Mouse (Mus musculus): ENCODE data around the gene Svop. TPM values are rescaled to one million over a fixed set of nuclear protein-coding genes. Genes with fewer than 3 reads are reported as not detected.

Svop gene
- polyA plus RNA-seq, 1 experiment from 2014 or later, result 26.7 TPM

- WGBS, result 69% methylated on average over 1 of the region's 1 CpGs
- no peaks in the 10 kb centered on the region for H3K4me1 ChIP-seq (replicated peaks; ENCODE audit: control insufficient read depth, insufficient read depth, low read length)
- H3K4me3 ChIP-seq (ENCODE audit: low read depth, low read length), result no peak overlapping the region
- no peak for ATAC-seq (ENCODE audit: low FRiP score)
- H3K4me2 ChIP-seq (replicated peaks; ENCODE audit: low read depth, low read length), result no peak overlapping the region
- H3K36me3 ChIP-seq (ENCODE audit: control insufficient read depth, insufficient read depth, low read length), result no peaks in the 10 kb centered on the region
- no peaks in the 10 kb centered on the region for H3K9me3 ChIP-seq (ENCODE audit: control insufficient read depth, low read length)
- no peak overlapping the region for H3K9ac ChIP-seq (ENCODE audit: low read depth, low read length)
- no peaks in the 10 kb centered on the region; the same call in 1 of the 2 replicates for H3K27me3 ChIP-seq (ENCODE audit: control insufficient read depth, insufficient read depth, low read length)
- no peak overlapping the region for H3K27ac ChIP-seq (ENCODE audit: low read depth, low read length)
- DNase-seq (ENCODE audit: low spot score), result no peak
Measured at GRCm38 (mm10) chr5:114045134-114045533, 46.2 kb downstream of the Svop start.

DNA sequence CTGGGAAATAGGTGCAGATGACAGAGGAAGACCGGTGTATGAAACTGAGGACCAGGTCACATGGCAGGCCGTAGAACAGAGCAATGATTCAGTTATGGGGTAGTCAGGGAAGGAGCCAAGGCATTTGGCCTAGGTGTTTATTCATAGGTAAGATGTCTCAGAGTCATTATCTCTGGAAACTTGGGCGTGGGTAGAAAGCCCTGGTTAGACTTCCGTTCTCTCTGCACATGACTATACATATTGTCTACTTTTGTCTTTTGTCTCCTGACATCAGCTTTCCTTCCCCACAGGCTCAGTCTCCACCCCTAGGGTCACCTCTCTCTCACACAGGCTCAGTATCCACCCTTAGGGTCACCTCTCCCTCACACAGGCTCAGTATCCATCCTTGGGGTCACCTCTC, 47.6 kb downstream of the Svop start:
- no peak overlapping the region for H3K4me2 ChIP-seq (replicated peaks; ENCODE audit: low read depth, low read length)
- WGBS, result 91% methylated on average over 4 of the region's 4 CpGs
- H3K9ac ChIP-seq (ENCODE audit: low read depth, low read length), result no peak overlapping the region
- no peaks in the 10 kb centered on the region for H3K4me1 ChIP-seq (replicated peaks; ENCODE audit: control insufficient read depth, insufficient read depth, low read length)
- ATAC-seq (ENCODE audit: low FRiP score), result no peak
- H3K27ac ChIP-seq (ENCODE audit: low read depth, low read length), result no peak overlapping the region
- H3K36me3 ChIP-seq (ENCODE audit: control insufficient read depth, insufficient read depth, low read length), result no peaks in the 10 kb centered on the region
- no peak overlapping the region for H3K4me3 ChIP-seq (ENCODE audit: low read depth, low read length)
- no peak for DNase-seq (ENCODE audit: low spot score)
- no peaks in the 10 kb centered on the region; the same call in 1 of the 2 replicates for H3K27me3 ChIP-seq (ENCODE audit: control insufficient read depth, insufficient read depth, low read length)
- no peaks in the 10 kb centered on the region for H3K9me3 ChIP-seq (ENCODE audit: control insufficient read depth, low read length)

- no peak overlapping the region for H3K27ac ChIP-seq (ENCODE audit: low read depth, low read length)
- ATAC-seq (ENCODE audit: low FRiP score), result no peak
- no peaks in the 10 kb centered on the region for H3K9me3 ChIP-seq (ENCODE audit: control insufficient read depth, low read length)
- no peaks in the 10 kb centered on the region for H3K36me3 ChIP-seq (ENCODE audit: control insufficient read depth, insufficient read depth, low read length)
- H3K4me3 ChIP-seq (ENCODE audit: low read depth, low read length), result no peak overlapping the region
- no peak overlapping the region for H3K9ac ChIP-seq (ENCODE audit: low read depth, low read length)
- whole genome bisulfite sequencing, result 25% methylated on average over 15 of the region's 15 CpGs
- H3K4me2 ChIP-seq (replicated peaks; ENCODE audit: low read depth, low read length), result no peak overlapping the region
- peaks cover 2% of the 10 kb centered on the region; the same call in 1 of the 2 replicates for H3K27me3 ChIP-seq (ENCODE audit: control insufficient read depth, insufficient read depth, low read length)
- no peak for DNase-seq (ENCODE audit: low spot score)
- no peaks in the 10 kb centered on the region for H3K4me1 ChIP-seq (replicated peaks; ENCODE audit: control insufficient read depth, insufficient read depth, low read length)
Measured at GRCm38 (mm10) chr5:114041327-114041930, 49.9 kb downstream of the Svop start.

- Histone ChIP-seq H3K4me3 (ENCODE audit: low read depth, low read length) (no peak overlapping the region), H3K9me3 (ENCODE audit: control insufficient read depth, low read length) (no peaks in the 10 kb centered on the region), H3K27me3 (ENCODE audit: control insufficient read depth, insufficient read depth, low read length) (peaks cover 2% of the 10 kb centered on the region; the same call in 1 of the 2 replicates), H3K4me1 (replicated peaks; ENCODE audit: control insufficient read depth, insufficient read depth, low read length) (no peaks in the 10 kb centered on the region), H3K4me2 (replicated peaks; ENCODE audit: low read depth, low read length) (no peak overlapping the region), H3K36me3 (ENCODE audit: control insufficient read depth, insufficient read depth, low read length) (no peaks in the 10 kb centered on the region), H3K9ac (ENCODE audit: low read depth, low read length) (no peak overlapping the region), H3K27ac (ENCODE audit: low read depth, low read length) (no peak overlapping the region)
- no peak for DNase-seq (ENCODE audit: low spot score)
- ATAC-seq (ENCODE audit: low FRiP score), result no peak
- WGBS, result 73% methylated on average over 1 of the region's 1 CpGs
Measured at GRCm38 (mm10) chr5:114040911-114041310, 50.5 kb downstream of the Svop start.

DNA sequence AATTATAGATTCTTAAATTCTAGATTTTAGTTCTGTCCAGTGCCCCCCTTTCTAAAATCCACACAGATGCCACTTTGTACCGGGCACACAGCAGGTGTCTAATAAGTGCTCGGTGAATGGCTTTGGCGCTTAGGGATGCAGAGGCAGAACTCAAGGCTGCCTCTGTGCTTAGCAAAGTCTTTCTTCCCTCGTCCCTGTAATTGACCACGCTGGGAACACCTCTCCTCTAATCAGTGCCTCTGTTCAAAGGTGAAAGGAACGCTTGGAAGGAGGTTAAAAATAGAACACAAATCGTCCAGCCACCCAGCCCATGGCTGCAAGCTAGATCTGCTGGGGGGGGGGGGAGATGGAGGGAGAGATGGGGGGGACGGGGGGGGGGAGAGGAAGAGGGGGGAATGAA, 50.9 kb downstream of the Svop start:
- H3K4me3 ChIP-seq (ENCODE audit: low read depth, low read length), result no peak overlapping the region
- H3K27ac ChIP-seq (ENCODE audit: low read depth, low read length), result no peak overlapping the region
- ATAC-seq (ENCODE audit: low FRiP score), result no peak
- no peaks in the 10 kb centered on the region for H3K36me3 ChIP-seq (ENCODE audit: control insufficient read depth, insufficient read depth, low read length)
- no peak overlapping the region for H3K4me2 ChIP-seq (replicated peaks; ENCODE audit: low read depth, low read length)
- 35% methylated on average over 7 of the region's 8 CpGs for WGBS
- H3K4me1 ChIP-seq (replicated peaks; ENCODE audit: control insufficient read depth, insufficient read depth, low read length), result no peaks in the 10 kb centered on the region
- no peaks in the 10 kb centered on the region for H3K9me3 ChIP-seq (ENCODE audit: control insufficient read depth, low read length)
- H3K27me3 ChIP-seq (ENCODE audit: control insufficient read depth, insufficient read depth, low read length), result peaks cover 2% of the 10 kb centered on the region; the same call in 1 of the 2 replicates
- no peak overlapping the region for H3K9ac ChIP-seq (ENCODE audit: low read depth, low read length)
- no peak for DNase-seq (ENCODE audit: low spot score)

- Histone ChIP-seq H3K4me1 (replicated peaks; ENCODE audit: control insufficient read depth, insufficient read depth, low read length) (no peaks in the 10 kb centered on the region), H3K27ac (ENCODE audit: low read depth, low read length) (no peak overlapping the region), H3K9ac (ENCODE audit: low read depth, low read length) (no peak overlapping the region), H3K36me3 (ENCODE audit: control insufficient read depth, insufficient read depth, low read length) (no peaks in the 10 kb centered on the region), H3K4me3 (ENCODE audit: low read depth, low read length) (no peak overlapping the region), H3K4me2 (replicated peaks; ENCODE audit: low read depth, low read length) (no peak overlapping the region), H3K27me3 (ENCODE audit: control insufficient read depth, insufficient read depth, low read length) (peaks cover 2% of the 10 kb centered on the region; the same call in 1 of the 2 replicates), H3K9me3 (ENCODE audit: control insufficient read depth, low read length) (no peaks in the 10 kb centered on the region)
- DNase-seq (ENCODE audit: low spot score) (no peak), ATAC-seq (ENCODE audit: low FRiP score) (no peak)
- WGBS, result 44% methylated on average over 10 of the region's 10 CpGs
Measured at GRCm38 (mm10) chr5:114035111-114035510, 56.3 kb downstream of the Svop start.

DNA sequence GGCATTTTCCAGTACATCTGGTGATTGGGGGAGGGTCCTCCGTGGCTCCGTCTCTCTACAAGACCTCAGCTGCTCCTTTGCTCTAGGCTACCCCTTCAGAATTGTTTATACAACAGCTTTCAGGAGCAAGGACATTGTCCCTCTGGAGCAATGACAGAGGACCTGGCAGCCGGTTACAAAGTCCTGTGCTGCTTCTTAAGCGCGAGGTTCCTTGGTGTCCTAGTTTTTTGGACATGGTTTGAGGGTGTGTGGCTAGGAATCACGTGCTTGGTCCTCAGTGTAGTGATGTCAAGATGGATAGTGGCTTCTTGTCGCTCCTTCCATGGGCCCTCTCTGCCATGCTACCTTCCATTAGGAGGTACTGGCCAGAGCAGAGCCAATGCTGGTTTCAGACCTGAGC, 57.0 kb downstream of the Svop start:
- H3K27me3 ChIP-seq (ENCODE audit: control insufficient read depth, insufficient read depth, low read length), result peaks cover 2% of the 10 kb centered on the region; the same call in 1 of the 2 replicates
- H3K4me3 ChIP-seq (ENCODE audit: low read depth, low read length), result no peak overlapping the region
- WGBS, result 81% methylated on average over 7 of the region's 7 CpGs
- ATAC-seq (ENCODE audit: low FRiP score), result no peak
- H3K27ac ChIP-seq (ENCODE audit: low read depth, low read length), result no peak overlapping the region
- no peak overlapping the region for H3K4me2 ChIP-seq (replicated peaks; ENCODE audit: low read depth, low read length)
- H3K4me1 ChIP-seq (replicated peaks; ENCODE audit: control insufficient read depth, insufficient read depth, low read length), result no peaks in the 10 kb centered on the region
- H3K9me3 ChIP-seq (ENCODE audit: control insufficient read depth, low read length), result no peaks in the 10 kb centered on the region
- H3K36me3 ChIP-seq (ENCODE audit: control insufficient read depth, insufficient read depth, low read length), result no peaks in the 10 kb centered on the region
- no peak overlapping the region for H3K9ac ChIP-seq (ENCODE audit: low read depth, low read length)
- DNase-seq (ENCODE audit: low spot score), result no peak

DNA sequence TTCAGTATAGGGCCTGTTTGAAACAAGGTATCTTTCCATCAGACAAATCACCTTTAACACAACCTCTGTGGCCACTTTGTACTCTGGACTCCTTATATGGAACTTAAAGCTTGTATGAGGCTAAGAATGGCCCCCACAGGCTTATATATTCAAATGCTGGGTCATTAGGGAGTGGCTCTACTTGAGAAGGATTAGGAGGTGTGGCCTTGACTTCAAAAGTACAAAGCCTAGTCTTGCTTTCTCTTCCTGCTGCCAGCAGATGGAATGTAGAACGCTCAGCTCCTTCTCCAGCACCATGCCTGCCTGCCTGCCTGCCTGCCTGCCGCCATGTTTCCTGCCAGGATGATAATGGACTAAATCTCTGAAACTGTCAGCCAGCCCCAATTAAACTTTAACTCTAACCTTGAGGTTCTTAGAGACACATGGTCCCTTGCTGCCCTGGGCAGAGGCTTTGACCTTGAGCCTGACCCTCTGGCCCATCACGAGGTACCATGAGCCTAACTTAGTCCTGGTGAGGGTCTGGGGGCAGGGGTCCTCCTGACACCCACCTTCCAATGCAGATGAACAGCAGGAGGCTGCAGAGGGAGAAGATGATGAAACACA, 59.1 kb downstream of the Svop start:
- Histone ChIP-seq H3K9me3 (ENCODE audit: control insufficient read depth, low read length) (no peaks in the 10 kb centered on the region), H3K4me3 (ENCODE audit: low read depth, low read length) (no peak overlapping the region), H3K4me1 (replicated peaks; ENCODE audit: control insufficient read depth, insufficient read depth, low read length) (no peaks in the 10 kb centered on the region), H3K9ac (ENCODE audit: low read depth, low read length) (no peak overlapping the region), H3K4me2 (replicated peaks; ENCODE audit: low read depth, low read length) (no peak overlapping the region), H3K27ac (ENCODE audit: low read depth, low read length) (no peak overlapping the region), H3K36me3 (ENCODE audit: control insufficient read depth, insufficient read depth, low read length) (no peaks in the 10 kb centered on the region), H3K27me3 (ENCODE audit: control insufficient read depth, insufficient read depth, low read length) (peaks cover 1% of the 10 kb centered on the region; the same call in 1 of the 2 replicates)
- ATAC-seq (ENCODE audit: low FRiP score) (no peak), DNase-seq (ENCODE audit: low spot score) (no peak)
- WGBS, result 89% methylated on average over 3 of the region's 3 CpGs

DNA sequence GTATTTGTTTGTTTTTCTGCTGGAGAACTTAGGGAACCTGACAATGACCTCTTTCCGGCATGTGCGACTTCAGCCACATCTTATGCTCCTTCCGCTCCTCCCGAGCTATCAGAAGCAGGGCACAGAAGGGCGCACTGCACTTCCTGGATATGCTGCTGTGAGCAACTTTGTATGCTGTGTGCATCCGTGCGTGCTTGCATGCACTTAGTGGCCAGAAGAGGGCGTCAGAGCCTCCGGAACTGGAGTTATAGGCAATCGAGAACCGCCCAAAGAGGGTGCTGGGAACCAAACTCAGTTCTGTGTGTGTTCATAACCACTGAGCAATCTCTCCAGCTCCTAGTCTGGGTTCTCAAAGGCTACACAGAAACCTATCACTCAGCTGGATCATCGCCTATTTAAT, 60.7 kb downstream of the Svop start:
- Histone ChIP-seq H3K36me3 (ENCODE audit: control insufficient read depth, insufficient read depth, low read length) (no peaks in the 10 kb centered on the region), H3K27me3 (ENCODE audit: control insufficient read depth, insufficient read depth, low read length) (no peaks in the 10 kb centered on the region), H3K27ac (ENCODE audit: low read depth, low read length) (no peak overlapping the region), H3K9me3 (ENCODE audit: control insufficient read depth, low read length) (no peaks in the 10 kb centered on the region), H3K4me1 (replicated peaks; ENCODE audit: control insufficient read depth, insufficient read depth, low read length) (no peaks in the 10 kb centered on the region), H3K4me3 (ENCODE audit: low read depth, low read length) (no peak overlapping the region), H3K9ac (ENCODE audit: low read depth, low read length) (no peak overlapping the region), H3K4me2 (replicated peaks; ENCODE audit: low read depth, low read length) (no peak overlapping the region)
- no peak for DNase-seq (ENCODE audit: low spot score)
- no peak for ATAC-seq (ENCODE audit: low FRiP score)
- WGBS, result 92% methylated on average over 12 of the region's 12 CpGs
